In the genomic region with DNA sequence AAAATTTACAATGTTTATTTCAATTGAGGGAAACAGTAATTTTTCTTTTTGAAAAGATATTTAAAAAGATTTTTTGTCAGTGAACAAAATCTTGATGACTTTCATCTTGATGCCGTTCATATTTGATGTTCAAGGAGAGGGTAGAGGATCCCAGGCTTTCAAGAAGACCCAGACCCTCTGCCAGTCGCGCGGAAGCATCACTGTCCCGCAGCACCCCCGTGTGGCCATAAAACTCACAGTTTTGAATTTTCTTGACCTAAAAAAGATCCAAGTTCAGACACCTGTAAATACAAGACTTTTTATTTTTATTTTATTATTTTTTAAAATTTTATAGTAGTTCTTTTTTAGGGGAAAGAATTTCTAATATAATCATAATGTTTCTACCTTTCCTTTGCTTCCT, we compare ENCODE assay signal across 9 mouse cellular contexts.
DNase-seq lines count a peak whose midpoint lies in the region.
"Had no signal": no experiment of that assay in that cellular context is flagged by ENCODE, and none has a peak within 500 bp of the region (broad histone marks: within the 10 kb centered on the region; RNA-seq: fewer than 3 reads in every experiment).

No protein-coding gene starts in this region.

- H3K9me3 ChIP-seq in embryonic facial prominence, embryonic 10.5 days = no peaks in the 10 kb centered on the region
- no peaks in the 10 kb centered on the region for H3K9me3 ChIP-seq in limb, embryonic 10.5 days (replicated peaks)
- H3K9me3 ChIP-seq: heart, embryonic 13.5 days had no signal

- no peak overlapping the region for H3K27ac ChIP-seq in embryonic facial prominence, embryonic 10.5 days (replicated peaks)
- H3K27ac ChIP-seq in limb, embryonic 10.5 days = no peak overlapping the region
- H3K27ac ChIP-seq: heart, embryonic 13.5 days had no signal

- H3K4me1 ChIP-seq in embryonic facial prominence, embryonic 10.5 days = no peaks in the 10 kb centered on the region
- H3K4me1 ChIP-seq in limb, embryonic 10.5 days = no peaks in the 10 kb centered on the region
- H3K4me1 ChIP-seq: heart, embryonic 13.5 days had no signal

- H3K4me3 ChIP-seq in embryonic facial prominence, embryonic 10.5 days = no peak overlapping the region
- H3K4me3 ChIP-seq in limb, embryonic 10.5 days = no peak overlapping the region
- H3K4me3 ChIP-seq: heart, embryonic 13.5 days had no signal

- no peaks in the 10 kb centered on the region for H3K27me3 ChIP-seq in embryonic facial prominence, embryonic 10.5 days (replicated peaks; ENCODE audit: low read depth, poor library complexity, severe bottlenecking)
- H3K27me3 ChIP-seq in limb, embryonic 10.5 days (ENCODE audit: low read depth, poor library complexity, severe bottlenecking) = no peaks in the 10 kb centered on the region

- DNase-seq in gastrocnemius, postnatal 10 days = peak; percentile 28
- no peak for DNase-seq in gastrocnemius, postnatal 25 days
- peak; percentile 50 to 59 for DNase-seq in right cerebral cortex, adult 2 months (ENCODE audit: low spot score in 2 of 2)
- no peak for DNase-seq in right cerebral cortex, postnatal 36 days (ENCODE audit: low spot score in 2 of 2)
- peak; percentile 71 for DNase-seq in embryonic facial prominence, embryonic 10.5 days (ENCODE audit: low spot score)
- DNase-seq in limb, embryonic 10.5 days (ENCODE audit: low spot score) = peak; percentile 75
- peak; percentile 75 for DNase-seq in retina, embryonic 14.5 days (ENCODE audit: low spot score)
- no peak for DNase-seq in c-Kit-positive CD71-positive TER-119-positive erythroid progenitor cells, embryonic 14.5 days (ENCODE audit: low spot score)

- WGBS in embryonic facial prominence, embryonic 10.5 days = 15% methylated on average over 6 of the region's 6 CpGs
- WGBS in limb, embryonic 10.5 days = 14% methylated on average over 6 of the region's 6 CpGs

- H3K36me3 ChIP-seq in embryonic facial prominence, embryonic 10.5 days (replicated peaks) = no peaks in the 10 kb centered on the region
- H3K36me3 ChIP-seq in limb, embryonic 10.5 days = no peaks in the 10 kb centered on the region
- H3K36me3 ChIP-seq: heart, embryonic 13.5 days had no signal

Comparison
In these comparisons a context has a peak if more than half of its experiments do, and no peak if none do; other contexts are left out.
1. DNase-seq: peak in gastrocnemius, postnatal 10 days (single experiment), right cerebral cortex, adult 2 months (2 of 2), embryonic facial prominence, embryonic 10.5 days (single experiment), limb, embryonic 10.5 days (single experiment) and retina, embryonic 14.5 days (single experiment); none in gastrocnemius, postnatal 25 days (single experiment), right cerebral cortex, postnatal 36 days (0 of 2) and c-Kit-positive CD71-positive TER-119-positive erythroid progenitor cells, embryonic 14.5 days (single experiment).